Mouse (Mus musculus) lung, adult 2 months (tissue): Measurements from ENCODE around the gene Bex1. TPM values are rescaled to one million over a fixed set of nuclear protein-coding genes. Genes with fewer than 3 reads are reported as not detected.

Experiments used
- DNase-seq: peaks from one replicate; pipeline ENCODE4 v3.0.0; 2022
- H3K4me1 ChIP-seq: fragments of 200-500 bp; 2 replicates; pipeline ENCODE4 v1.6.1; 2011; ENCODE audit warnings: low read length; ENCODE audit not compliant: control insufficient read depth, insufficient read depth
- H3K4me3 ChIP-seq: fragments of 200-500 bp; replicated peaks from 2 replicates; pipeline ENCODE3; 2011; ENCODE audit warnings: low read depth, mild to moderate bottlenecking, control low read depth, low read length; ENCODE audit errors: extremely low read depth
- CTCF ChIP-seq: fragments of 200-500 bp; IDR thresholded peaks from 2 replicates; pipeline ENCODE4 v1.5.1; 2011; ENCODE audit warnings: mild to moderate bottlenecking, low read length, control low read depth; ENCODE audit not compliant: insufficient read depth
- POLR2A ChIP-seq: fragments of 200-500 bp; IDR thresholded peaks from 2 replicates; pipeline ENCODE4 v1.6.1; 2011; ENCODE audit warnings: low read depth, mild to moderate bottlenecking, control low read depth, low read length, borderline replicate concordance; ENCODE audit errors: extremely low read depth
- WGBS: fragments of 180-500 bp; shearing (Covaris S2); methylation state at CpG from one replicate; pipeline ENCODE4 v1.1.7; 2018; 5-methylcytosine and 5-hydroxymethylcytosine counted together
- polyA plus RNA-seq: library from polyadenylated mRNA; depleted of rRNA; stranded (reverse); fragments of >200 nt; gene quantifications from 2 replicates; pipeline ENCODE4 v1.2.3, GENCODE M21; 2012

The Bex1 gene
- polyA plus RNA-seq, 1 experiment, result 3.4 TPM

- TF ChIP-seq CTCF, result no peak
- TF ChIP-seq POLR2A, result no peak
- no peaks in the 10 kb centered on the region for H3K4me1 ChIP-seq
- no peak overlapping the region for H3K4me3 ChIP-seq
- no peak for DNase-seq
- 66% methylated on average over 6 of the region's 6 CpGs for WGBS
Measured at GRCm38 (mm10) chrX:136223714-136224113, 8.4 kb upstream of the Bex1 start.

DNA sequence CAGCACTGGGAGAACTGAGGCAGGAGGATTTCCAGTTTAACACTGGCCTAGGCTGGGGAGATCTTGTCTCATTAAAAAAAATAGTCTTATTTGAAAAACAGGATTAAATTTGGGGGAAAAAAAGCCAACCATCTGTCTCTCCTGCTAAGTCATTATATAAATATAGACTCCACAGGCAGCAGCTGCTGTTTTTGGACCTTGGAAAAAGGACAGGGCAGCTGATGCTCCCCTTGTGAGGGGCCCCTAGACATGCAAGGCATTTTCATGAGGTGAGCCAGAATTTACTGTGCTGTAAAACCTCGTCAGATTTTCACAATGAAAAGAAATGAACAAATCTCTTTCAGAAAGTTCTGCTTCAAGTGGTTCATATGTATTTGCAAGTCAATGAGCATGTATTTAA lies 990 bp upstream of the Bex1 start:
- DNase-seq, result no peak
- no peak for TF ChIP-seq CTCF
- no peak for TF ChIP-seq POLR2A
- Histone ChIP-seq H3K4me3 (no peak overlapping the region), H3K4me1 (no peaks in the 10 kb centered on the region)
- WGBS, result 62% methylated on average over 1 of the region's 1 CpGs

GRCm38 (mm10) chrX:136213396-136213795 lies 1.9 kb downstream of the Bex1 start:
- WGBS, result 61% methylated on average over 2 of the region's 2 CpGs
- TF ChIP-seq CTCF (no peak), POLR2A (no peak)
- DNase-seq, result no peak
- Histone ChIP-seq H3K4me1 (no peaks in the 10 kb centered on the region), H3K4me3 (no peak overlapping the region)

- no peak overlapping the region for H3K4me3 ChIP-seq
- no peaks in the 10 kb centered on the region for H3K4me1 ChIP-seq
- 72% methylated on average over 6 of the region's 6 CpGs for WGBS
- no peak for DNase-seq
- TF ChIP-seq POLR2A (no peak), CTCF (no peak)
Measured at GRCm38 (mm10) chrX:136204406-136204805, 10.9 kb downstream of the Bex1 start.

DNA sequence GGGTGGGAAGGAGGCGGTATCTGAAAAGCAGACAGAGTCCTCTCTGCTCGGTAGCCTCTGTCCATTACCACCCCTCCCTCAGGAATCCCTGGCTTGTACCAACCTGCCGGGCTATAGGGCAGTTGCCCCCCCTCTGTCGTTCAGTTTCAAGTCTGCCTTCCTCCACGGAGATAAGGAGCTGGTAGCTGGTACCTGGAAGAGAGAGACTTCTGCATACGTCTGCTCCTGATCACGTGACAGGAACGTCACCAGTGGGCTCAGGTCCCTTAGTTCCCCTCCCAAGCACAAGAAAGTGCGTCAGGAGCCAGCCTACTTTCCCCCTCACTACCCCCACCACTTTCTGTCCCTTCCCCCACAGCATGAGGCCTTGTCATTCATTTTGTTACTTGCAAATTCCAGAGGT lies 11.6 kb downstream of the Bex1 start, which contains the start of gene Tceal5:
Gene Tceal5 (minus strand): TSS at position 213 of the 403 bp plus-strand sequence.
- no peak for TF ChIP-seq POLR2A
- TF ChIP-seq CTCF, result no peak
- Histone ChIP-seq H3K4me3 (peak within 1 kb of the TSS; percentile 1), H3K4me1 (no peaks in the 10 kb centered on the region)
- 26% methylated on average over 9 of the region's 9 CpGs for WGBS
- DNase-seq, result peak; percentile 3

DNA sequence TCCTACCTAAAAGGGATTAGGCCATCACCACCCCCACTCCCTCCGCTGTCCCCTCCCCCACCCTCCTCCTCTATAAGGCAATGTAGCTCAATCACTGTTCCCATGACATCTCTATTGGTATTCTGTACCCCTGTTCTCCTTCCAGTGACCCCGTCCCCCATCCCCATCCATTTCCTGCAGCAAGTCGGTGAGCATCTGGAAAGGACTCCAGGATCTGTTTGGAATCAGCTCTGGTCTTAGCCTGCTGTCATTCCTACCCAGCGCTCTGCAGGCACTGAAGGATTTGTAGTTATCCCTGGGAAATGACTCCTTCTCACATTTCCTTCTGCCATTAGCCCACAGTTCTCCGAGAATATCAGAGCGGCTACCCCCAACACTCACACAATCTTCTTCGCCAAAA lies 12.1 kb downstream of the Bex1 start:
- 42% methylated on average over 7 of the region's 7 CpGs for WGBS
- Histone ChIP-seq H3K4me1 (no peaks in the 10 kb centered on the region), H3K4me3 (no peak overlapping the region)
- no peak for TF ChIP-seq POLR2A
- TF ChIP-seq CTCF, result no peak
- DNase-seq, result no peak

DNA sequence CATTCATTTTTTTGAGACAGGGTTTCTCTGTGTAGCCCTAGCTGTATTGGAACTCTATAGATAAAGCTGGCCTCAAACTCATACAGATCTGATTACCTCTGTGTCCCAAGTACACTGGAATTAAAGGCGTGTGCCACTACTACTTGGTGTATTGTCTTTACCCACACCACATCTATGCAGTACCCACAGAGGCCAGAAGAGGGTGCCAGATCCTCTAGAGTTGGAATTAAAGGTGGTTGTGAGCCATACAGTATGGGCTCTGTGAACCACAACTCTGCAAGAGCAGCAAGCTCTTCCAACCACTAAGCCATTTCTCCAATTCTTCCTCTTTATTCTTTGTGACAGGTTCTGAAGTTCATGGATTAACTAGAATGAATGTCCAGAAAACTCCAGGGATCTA lies 18.4 kb downstream of the Bex1 start:
- WGBS, result 58% methylated on average over 1 of the region's 1 CpGs
- Histone ChIP-seq H3K4me3 (no peak overlapping the region), H3K4me1 (no peaks in the 10 kb centered on the region)
- DNase-seq, result peak; percentile 20
- TF ChIP-seq CTCF (no peak), POLR2A (no peak)

DNA sequence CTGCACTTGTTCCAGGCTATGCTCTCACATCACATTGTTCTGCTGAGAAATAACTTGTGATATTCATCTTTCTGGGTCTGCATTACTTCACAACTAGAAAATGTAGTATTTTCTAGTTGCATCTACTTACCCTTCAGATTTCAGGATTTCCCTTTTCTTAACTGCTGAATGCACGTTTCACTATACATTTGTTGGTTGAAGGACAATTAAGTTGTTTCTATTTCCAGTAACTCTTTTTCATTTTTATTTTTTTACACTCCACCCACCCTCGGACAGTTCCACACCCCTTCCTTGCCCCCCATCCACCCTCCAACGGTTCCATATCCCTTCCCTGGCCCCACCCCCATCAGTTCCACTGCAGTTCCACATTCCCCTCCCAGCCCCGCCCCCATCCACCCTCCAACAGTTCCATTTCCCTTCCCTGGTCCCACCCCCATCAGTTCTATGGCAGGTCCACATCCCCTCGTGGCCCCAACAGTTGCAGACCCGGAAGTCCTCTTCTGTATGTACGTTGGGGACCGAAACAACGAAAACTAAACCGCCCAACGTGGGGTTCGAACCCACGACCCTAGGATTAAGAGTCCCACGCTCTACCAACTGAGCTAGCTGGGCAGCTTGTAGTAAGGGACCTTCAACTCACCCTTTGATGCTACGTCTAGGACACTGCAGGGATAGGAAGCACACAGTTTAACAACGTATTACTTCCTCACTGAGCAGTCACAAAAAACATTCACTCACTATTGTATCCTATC lies 19.9 kb downstream of the Bex1 start:
- TF ChIP-seq CTCF (no peak), POLR2A (no peak)
- no peaks in the 10 kb centered on the region for H3K4me1 ChIP-seq
- WGBS, result 73% methylated on average over 16 of the region's 16 CpGs
- H3K4me3 ChIP-seq, result no peak overlapping the region
- DNase-seq, result no peak

- no peaks in the 10 kb centered on the region for H3K4me1 ChIP-seq
- WGBS, result 74% methylated on average over 1 of the region's 1 CpGs
- H3K4me3 ChIP-seq, result no peak overlapping the region
- no peak for TF ChIP-seq POLR2A
- no peak for TF ChIP-seq CTCF
- DNase-seq, result no peak
Measured at GRCm38 (mm10) chrX:136183107-136183506, 32.2 kb downstream of the Bex1 start.

GRCm38 (mm10) chrX:136180897-136181553 lies 34.3 kb downstream of the Bex1 start:
- TF ChIP-seq POLR2A (no peak), CTCF (no peak)
- no peaks in the 10 kb centered on the region for H3K4me1 ChIP-seq
- DNase-seq, result no peak
- WGBS, result 34% methylated on average over 11 of the region's 11 CpGs
- no peak overlapping the region for H3K4me3 ChIP-seq
